Mouse (Mus musculus) olfactory bulb, adult 2 months (tissue): ENCODE data around the gene Ppp1r14c. TPM values are rescaled to one million over a fixed set of nuclear protein-coding genes. Genes with fewer than 3 reads are reported as not detected.

ENCODE experiments used
- H3K27ac ChIP-seq: fragments of 200-500 bp; 2 replicates; pipeline ENCODE4 v1.5.1; 2012; ENCODE audit warnings: low read depth, low read length; ENCODE audit not compliant: insufficient read depth
- H3K4me1 ChIP-seq: fragments of 200-500 bp; 2 replicates; pipeline ENCODE4 v1.6.1; 2012; ENCODE audit warnings: low read length; ENCODE audit not compliant: control insufficient read depth, insufficient read depth
- H3K4me3 ChIP-seq: fragments of 200-500 bp; 2 replicates; pipeline ENCODE4 v1.5.1; 2012; ENCODE audit warnings: mild to moderate bottlenecking, low read depth, low read length, moderate library complexity; ENCODE audit not compliant: insufficient read depth
- CTCF ChIP-seq: fragments of 200-500 bp; IDR thresholded peaks from 2 replicates; pipeline ENCODE4 v1.5.1; 2012; ENCODE audit warnings: low read depth, mild to moderate bottlenecking, low read length, moderate library complexity; ENCODE audit not compliant: insufficient read depth
- POLR2A ChIP-seq: fragments of 200-500 bp; IDR thresholded peaks from 2 replicates; pipeline ENCODE4 v1.6.1; 2012; ENCODE audit warnings: mild to moderate bottlenecking, low read depth, low read length, moderate library complexity; ENCODE audit not compliant: insufficient read depth
- WGBS: fragments of 180-500 bp; shearing (Covaris S2); methylation state at CpG from one replicate; pipeline ENCODE4 v1.1.7; 2018; 5-methylcytosine and 5-hydroxymethylcytosine counted together
- polyA plus RNA-seq: library from polyadenylated mRNA; stranded (reverse); fragments of >200 nt; gene quantifications from 2 replicates; pipeline ENCODE4 v1.2.4, GENCODE M21; 2012; ENCODE audit warnings: low replicate concordance; ENCODE audit not compliant: missing spikeins, insufficient read depth, insufficient read length

Ppp1r14c gene
- polyA plus RNA-seq, 1 experiment: not detected

GRCm38 (mm10) chr10:3396008-3396795 is 30.3 kb downstream of the Ppp1r14c start:
- Histone ChIP-seq H3K4me3 (no peak overlapping the region), H3K4me1 (peaks cover 7% of the 10 kb centered on the region; the same call in 1 of the 2 replicates), H3K27ac (no peak overlapping the region)
- WGBS: 69% methylated on average over 10 of the region's 10 CpGs
- TF ChIP-seq CTCF (no peak), POLR2A (no peak)

- Histone ChIP-seq H3K4me3 (no peak overlapping the region), H3K4me1 (peaks cover 10% of the 10 kb centered on the region), H3K27ac (no peak overlapping the region)
- TF ChIP-seq CTCF (no peak), POLR2A (no peak)
- 90% methylated on average over 3 of the region's 3 CpGs for WGBS
Measured at GRCm38 (mm10) chr10:3397406-3397805, 31.5 kb downstream of the Ppp1r14c start.

- Histone ChIP-seq H3K27ac (0 out of 2 replicates have a peak overlapping the region, but pooled peaks have one; percentile 10), H3K4me3 (no peak overlapping the region), H3K4me1 (peaks cover 10% of the 10 kb centered on the region)
- 54% methylated on average over 5 of the region's 5 CpGs for WGBS
- TF ChIP-seq CTCF: no peak
- no peak for TF ChIP-seq POLR2A
Measured at GRCm38 (mm10) chr10:3398051-3398450, 32.2 kb downstream of the Ppp1r14c start.

GRCm38 (mm10) chr10:3402284-3402683 is 36.4 kb downstream of the Ppp1r14c start:
- TF ChIP-seq CTCF (no peak), POLR2A (no peak)
- Histone ChIP-seq H3K4me3 (no peak overlapping the region), H3K4me1 (peaks cover 3% of the 10 kb centered on the region), H3K27ac (no peak overlapping the region)
- WGBS: 44% methylated on average over 5 of the region's 5 CpGs

GRCm38 (mm10) chr10:3403416-3404137 is 37.7 kb downstream of the Ppp1r14c start:
- Histone ChIP-seq H3K4me1 (peaks cover 5% of the 10 kb centered on the region), H3K27ac (no peak overlapping the region), H3K4me3 (no peak overlapping the region)
- no peak for TF ChIP-seq POLR2A
- TF ChIP-seq CTCF: no peak
- 77% methylated on average over 7 of the region's 7 CpGs for WGBS

- Histone ChIP-seq H3K4me1 (peaks cover 5% of the 10 kb centered on the region), H3K4me3 (no peak overlapping the region), H3K27ac (no peak overlapping the region)
- 93% methylated on average over 4 of the region's 4 CpGs for WGBS
- TF ChIP-seq CTCF (no peak), POLR2A (no peak)
Measured at GRCm38 (mm10) chr10:3404362-3404761, 38.5 kb downstream of the Ppp1r14c start.

GRCm38 (mm10) chr10:3406280-3406679 is 40.4 kb downstream of the Ppp1r14c start:
- 72% methylated on average over 2 of the region's 2 CpGs for WGBS
- TF ChIP-seq POLR2A (no peak), CTCF (no peak)

GRCm38 (mm10) chr10:3408036-3408661 is 42.3 kb downstream of the Ppp1r14c start:
- TF ChIP-seq CTCF: no peak
- no peak for TF ChIP-seq POLR2A
- Histone ChIP-seq H3K4me3 (no peak overlapping the region), H3K4me1 (peaks cover 3% of the 10 kb centered on the region; the same call in 1 of the 2 replicates), H3K27ac (no peak overlapping the region)
- WGBS: 66% methylated on average over 6 of the region's 6 CpGs

More at GRCm38 (mm10) chr10:3406280-3406679, 40.4 kb downstream of the Ppp1r14c start:
- Histone ChIP-seq H3K27ac (no peak overlapping the region), H3K4me1 (peaks cover 5% of the 10 kb centered on the region), H3K4me3 (no peak overlapping the region)

- no peak overlapping the region for H3K27ac ChIP-seq
- TF ChIP-seq CTCF (no peak), POLR2A (no peak)
- WGBS: 46% methylated on average over 3 of the region's 3 CpGs
- H3K4me3 ChIP-seq: no peak overlapping the region
- peaks cover 3% of the 10 kb centered on the region; the same call in 1 of the 2 replicates for H3K4me1 ChIP-seq
Measured at GRCm38 (mm10) chr10:3408699-3409098, 42.8 kb downstream of the Ppp1r14c start.
